Mouse (Mus musculus): Measurements from ENCODE around the gene Dock2. TPM values are rescaled to one million over a fixed set of nuclear protein-coding genes. Genes with fewer than 3 reads are reported as not detected.
"Not testable (repeated sequence)": the region's sequence is repeated elsewhere in the genome, so short reads cannot be mapped to it uniquely, and the experiment has no call there.

Gene Dock2
- polyA plus RNA-seq, 1 experiment from 2014 or later, result 1.1 TPM

DNA sequence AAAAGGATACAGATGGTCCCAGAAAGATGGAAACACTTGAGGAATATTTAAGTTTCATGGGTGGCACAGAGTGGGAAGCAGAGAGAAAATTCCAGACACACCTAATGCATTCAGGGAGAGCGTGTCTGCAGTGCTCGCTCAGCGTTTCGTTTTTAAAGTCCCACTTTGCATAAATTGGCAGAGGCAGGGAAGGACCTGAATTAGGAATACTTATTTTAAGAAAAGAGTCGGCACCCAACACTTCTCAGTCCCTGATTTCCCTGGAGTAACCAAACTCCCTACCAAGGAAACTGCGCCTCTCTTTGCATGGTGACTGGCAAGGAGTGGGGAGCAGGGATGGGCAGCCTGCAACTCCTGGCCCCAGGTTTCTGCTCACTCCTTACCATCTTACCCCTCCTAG, 546.8 kb downstream of the Dock2 start:
- H3K9ac ChIP-seq (ENCODE audit: low read depth, low read length), result no peak overlapping the region
- ATAC-seq (ENCODE audit: low FRiP score, low TSS enrichment), result no peak
- 86% methylated on average over 6 of the region's 6 CpGs for WGBS
- no peaks in the 10 kb centered on the region for H3K9me3 ChIP-seq (ENCODE audit: control insufficient read depth, low read length)
- no peak overlapping the region for H3K4me3 ChIP-seq (ENCODE audit: low read length)
- H3K4me1 ChIP-seq (ENCODE audit: control insufficient read depth, insufficient read depth, low read length), result no peaks in the 10 kb centered on the region
- H3K36me3 ChIP-seq (ENCODE audit: control insufficient read depth, insufficient read depth, low read length), result no peaks in the 10 kb centered on the region
- no peak overlapping the region for H3K4me2 ChIP-seq (replicated peaks; ENCODE audit: low read depth, low read length)
- no peaks in the 10 kb centered on the region for H3K27me3 ChIP-seq (ENCODE audit: control insufficient read depth, insufficient read depth, low read length)
- H3K27ac ChIP-seq (ENCODE audit: low read depth, low read length), result no peak overlapping the region

DNA sequence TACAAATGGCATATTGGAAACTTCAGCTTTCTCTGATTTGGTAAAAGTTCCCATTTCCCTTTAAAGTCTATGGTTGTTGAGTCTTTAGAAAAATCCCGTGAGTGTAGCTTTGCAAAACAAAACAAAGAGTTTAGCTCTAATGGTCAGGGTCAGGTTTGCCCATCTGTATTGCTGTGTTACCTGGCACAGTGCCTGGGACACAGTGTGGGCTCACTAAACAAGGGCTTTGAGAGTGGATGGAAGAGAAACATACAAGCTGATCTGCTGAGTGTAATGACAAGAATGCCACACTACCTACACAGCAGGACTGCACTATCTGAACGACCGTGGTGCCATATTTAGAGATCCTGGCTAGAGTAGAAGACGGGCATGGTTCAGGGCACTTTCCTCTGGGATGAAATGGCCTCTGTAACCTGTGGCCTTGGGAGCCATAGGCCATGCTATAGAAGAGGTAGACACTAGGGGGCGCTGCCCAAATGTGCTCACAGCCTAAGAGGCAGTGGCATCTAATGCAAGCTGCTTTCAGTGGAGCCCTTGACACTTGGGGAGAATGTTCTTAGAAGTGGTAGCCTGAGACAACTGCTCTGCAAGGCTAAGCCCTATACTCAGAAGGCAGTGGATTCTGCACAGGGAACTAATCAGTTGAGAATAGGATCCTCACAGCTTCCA, 547.5 kb downstream of the Dock2 start:
- no peak overlapping the region for H3K9ac ChIP-seq (ENCODE audit: low read depth, low read length)
- H3K27ac ChIP-seq (ENCODE audit: low read depth, low read length), result no peak overlapping the region
- no peak overlapping the region for H3K4me2 ChIP-seq (replicated peaks; ENCODE audit: low read depth, low read length)
- no peaks in the 10 kb centered on the region; the same call in 1 of the 2 replicates for H3K27me3 ChIP-seq (ENCODE audit: control insufficient read depth, insufficient read depth, low read length)
- 55% methylated on average over 5 of the region's 5 CpGs for WGBS
- H3K9me3 ChIP-seq (ENCODE audit: control insufficient read depth, low read length), result no peaks in the 10 kb centered on the region
- H3K4me3 ChIP-seq (ENCODE audit: low read length), result no peak overlapping the region
- no peaks in the 10 kb centered on the region for H3K36me3 ChIP-seq (ENCODE audit: control insufficient read depth, insufficient read depth, low read length)
- ATAC-seq (ENCODE audit: low FRiP score, low TSS enrichment), result no peak
- no peaks in the 10 kb centered on the region for H3K4me1 ChIP-seq (ENCODE audit: control insufficient read depth, insufficient read depth, low read length)

DNA sequence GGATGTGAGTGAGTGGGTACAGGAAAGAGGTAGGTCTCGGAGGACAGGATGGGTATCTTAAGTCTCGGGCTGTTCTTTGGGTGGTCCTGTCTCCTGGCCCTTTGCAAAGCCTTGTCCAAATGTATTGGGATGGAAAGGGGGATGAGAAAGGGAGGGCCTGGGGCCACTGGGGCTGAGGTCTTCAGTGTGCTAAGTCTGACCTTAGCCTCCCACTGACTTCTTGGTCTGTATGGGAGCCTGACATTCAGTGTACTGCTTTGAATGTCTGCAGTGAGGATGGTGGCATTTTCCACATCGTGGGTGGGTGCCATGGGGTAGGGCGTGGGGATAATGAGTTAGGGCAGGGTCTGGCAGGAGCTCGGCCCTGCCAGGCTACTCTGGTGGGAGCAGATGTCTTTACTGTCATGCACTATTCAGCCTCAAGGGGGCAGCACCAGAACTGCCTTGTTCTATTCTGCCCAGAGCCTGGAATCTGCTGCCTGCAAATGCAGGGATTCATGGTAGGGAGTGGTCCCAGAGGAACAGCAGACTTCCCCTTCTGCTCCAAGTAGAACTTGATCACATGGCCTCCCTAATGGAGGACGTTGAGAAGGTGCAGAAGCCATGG, 554.8 kb downstream of the Dock2 start:
- WGBS, result 40% methylated on average over 6 of the region's 6 CpGs

GRCm38 (mm10) chr11:34227180-34227579, 556.5 kb downstream of the Dock2 start:
- H3K36me3 ChIP-seq (ENCODE audit: control insufficient read depth, insufficient read depth, low read length), result no peaks in the 10 kb centered on the region
- ATAC-seq (ENCODE audit: low FRiP score, low TSS enrichment), result no peak
- H3K27ac ChIP-seq (ENCODE audit: low read depth, low read length), result no peak overlapping the region
- H3K27me3 ChIP-seq (ENCODE audit: control insufficient read depth, insufficient read depth, low read length), result no peaks in the 10 kb centered on the region; the same call in 1 of the 2 replicates
- 82% methylated on average over 1 of the region's 1 CpGs for WGBS
- H3K9me3 ChIP-seq (ENCODE audit: control insufficient read depth, low read length), result no peaks in the 10 kb centered on the region
- H3K4me2 ChIP-seq (replicated peaks; ENCODE audit: low read depth, low read length), result no peak overlapping the region
- no peak overlapping the region for H3K4me3 ChIP-seq (ENCODE audit: low read length)
- no peaks in the 10 kb centered on the region for H3K4me1 ChIP-seq (ENCODE audit: control insufficient read depth, insufficient read depth, low read length)
- no peak overlapping the region for H3K9ac ChIP-seq (ENCODE audit: low read depth, low read length)

More for the DNA sequence above, 554.8 kb downstream of the Dock2 start:
- H3K9ac ChIP-seq (ENCODE audit: low read depth, low read length), result no peak overlapping the region
- no peaks in the 10 kb centered on the region for H3K4me1 ChIP-seq (ENCODE audit: control insufficient read depth, insufficient read depth, low read length)
- no peaks in the 10 kb centered on the region; the same call in 1 of the 2 replicates for H3K27me3 ChIP-seq (ENCODE audit: control insufficient read depth, insufficient read depth, low read length)
- no peaks in the 10 kb centered on the region for H3K36me3 ChIP-seq (ENCODE audit: control insufficient read depth, insufficient read depth, low read length)
- no peak overlapping the region for H3K4me3 ChIP-seq (ENCODE audit: low read length)
- H3K4me2 ChIP-seq (replicated peaks; ENCODE audit: low read depth, low read length), result no peak overlapping the region
- H3K27ac ChIP-seq (ENCODE audit: low read depth, low read length), result no peak overlapping the region
- H3K9me3 ChIP-seq (ENCODE audit: control insufficient read depth, low read length), result no peaks in the 10 kb centered on the region
- ATAC-seq (ENCODE audit: low FRiP score, low TSS enrichment), result 0 out of 2 replicates have a peak, but pooled peaks have one; percentile 58

- 84% methylated on average over 4 of the region's 4 CpGs for WGBS
- ATAC-seq (ENCODE audit: low FRiP score, low TSS enrichment); H3K4me1 ChIP-seq (ENCODE audit: control insufficient read depth, insufficient read depth, low read length); H3K27ac ChIP-seq (ENCODE audit: low read depth, low read length); H3K9me3 ChIP-seq (ENCODE audit: control insufficient read depth, low read length); H3K27me3 ChIP-seq (ENCODE audit: control insufficient read depth, insufficient read depth, low read length); H3K4me2 ChIP-seq (replicated peaks; ENCODE audit: low read depth, low read length); H3K9ac ChIP-seq (ENCODE audit: low read depth, low read length); H3K4me3 ChIP-seq (ENCODE audit: low read length); H3K36me3 ChIP-seq (ENCODE audit: control insufficient read depth, insufficient read depth, low read length): not testable (repeated sequence)
Measured at GRCm38 (mm10) chr11:34220596-34220995, 563.1 kb downstream of the Dock2 start.

DNA sequence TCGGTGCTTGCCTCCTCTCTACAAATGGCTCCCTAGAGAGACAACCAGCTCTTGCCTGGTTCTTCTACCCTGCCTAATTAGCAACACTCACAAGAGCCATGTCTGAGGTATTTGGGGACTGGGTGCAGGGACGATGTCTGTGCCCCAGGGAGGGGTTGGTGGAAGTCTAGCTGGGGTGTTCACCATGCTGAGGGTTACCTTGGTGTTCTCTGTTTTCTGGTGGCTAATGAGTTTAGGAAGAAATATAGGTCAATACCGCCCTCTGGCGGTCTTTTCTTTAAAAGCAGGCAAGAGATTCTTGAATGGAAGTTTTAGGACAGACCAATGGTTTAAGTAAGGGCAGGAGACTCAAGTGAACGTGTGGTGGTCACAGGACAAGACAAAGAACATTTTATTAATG, 570.8 kb downstream of the Dock2 start:
- Histone ChIP-seq H3K9me3 (ENCODE audit: control insufficient read depth, low read length) (no peaks in the 10 kb centered on the region), H3K9ac (ENCODE audit: low read depth, low read length) (no peak overlapping the region), H3K4me2 (replicated peaks; ENCODE audit: low read depth, low read length) (no peak overlapping the region), H3K4me1 (ENCODE audit: control insufficient read depth, insufficient read depth, low read length) (no peaks in the 10 kb centered on the region), H3K27me3 (ENCODE audit: control insufficient read depth, insufficient read depth, low read length) (no peaks in the 10 kb centered on the region), H3K4me3 (ENCODE audit: low read length) (no peak overlapping the region), H3K36me3 (ENCODE audit: control insufficient read depth, insufficient read depth, low read length) (no peaks in the 10 kb centered on the region), H3K27ac (ENCODE audit: low read depth, low read length) (no peak overlapping the region)
- ATAC-seq (ENCODE audit: low FRiP score, low TSS enrichment), result 0 out of 2 replicates have a peak, but pooled peaks have one; percentile 46
- 24% methylated on average over 5 of the region's 5 CpGs for WGBS

- H3K9ac ChIP-seq (ENCODE audit: low read depth, low read length), result no peak within 1 kb of the TSS
- 75% methylated on average over 10 of the region's 10 CpGs for WGBS
- no peak for ATAC-seq (ENCODE audit: low FRiP score, low TSS enrichment)
- H3K4me3 ChIP-seq (ENCODE audit: low read length), result no peak within 1 kb of the TSS
- no peaks in the 10 kb centered on the region for H3K4me1 ChIP-seq (ENCODE audit: control insufficient read depth, insufficient read depth, low read length)
- no peaks in the 10 kb centered on the region for H3K27me3 ChIP-seq (ENCODE audit: control insufficient read depth, insufficient read depth, low read length)
- H3K4me2 ChIP-seq (replicated peaks; ENCODE audit: low read depth, low read length), result no peak within 1 kb of the TSS
- no peaks in the 10 kb centered on the region for H3K9me3 ChIP-seq (ENCODE audit: control insufficient read depth, low read length)
- no peaks in the 10 kb centered on the region for H3K36me3 ChIP-seq (ENCODE audit: control insufficient read depth, insufficient read depth, low read length)
- no peak within 1 kb of the TSS for H3K27ac ChIP-seq (ENCODE audit: low read depth, low read length)
Measured at GRCm38 (mm10) chr11:34207989-34208388, 575.7 kb downstream of the Dock2 start, which contains the start of gene Foxi1. Gene Foxi1, minus strand, starts transcription at chr11:34208089.

DNA sequence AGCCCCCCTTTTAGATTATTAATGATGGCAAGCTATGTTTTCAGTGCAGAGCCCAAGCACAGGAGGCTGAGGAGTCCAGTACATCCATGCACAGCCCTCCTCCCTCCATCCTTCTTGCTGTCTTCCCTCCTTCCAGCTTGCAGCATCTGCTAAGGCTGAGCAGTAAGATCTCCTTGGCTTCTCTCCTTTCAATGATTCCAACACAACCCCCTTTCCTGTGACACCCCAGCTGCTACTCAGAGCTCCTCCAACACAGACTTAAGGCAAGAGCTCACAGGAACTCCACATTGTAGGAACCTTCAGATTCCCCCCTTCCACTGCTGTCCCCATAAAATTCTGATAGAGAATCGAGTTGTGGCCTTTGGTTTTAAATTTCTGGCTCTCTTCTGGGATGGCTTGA, 580.9 kb downstream of the Dock2 start:
- H3K9me3 ChIP-seq (ENCODE audit: control insufficient read depth, low read length), result no peaks in the 10 kb centered on the region
- no peak overlapping the region for H3K4me3 ChIP-seq (ENCODE audit: low read length)
- H3K27me3 ChIP-seq (ENCODE audit: control insufficient read depth, insufficient read depth, low read length), result no peaks in the 10 kb centered on the region
- H3K36me3 ChIP-seq (ENCODE audit: control insufficient read depth, insufficient read depth, low read length), result no peaks in the 10 kb centered on the region
- H3K4me1 ChIP-seq (ENCODE audit: control insufficient read depth, insufficient read depth, low read length), result no peaks in the 10 kb centered on the region
- WGBS, result 26% methylated on average over 1 of the region's 1 CpGs
- no peak overlapping the region for H3K4me2 ChIP-seq (replicated peaks; ENCODE audit: low read depth, low read length)
- H3K9ac ChIP-seq (ENCODE audit: low read depth, low read length), result no peak overlapping the region
- ATAC-seq (ENCODE audit: low FRiP score, low TSS enrichment), result no peak
- no peak overlapping the region for H3K27ac ChIP-seq (ENCODE audit: low read depth, low read length)

DNA sequence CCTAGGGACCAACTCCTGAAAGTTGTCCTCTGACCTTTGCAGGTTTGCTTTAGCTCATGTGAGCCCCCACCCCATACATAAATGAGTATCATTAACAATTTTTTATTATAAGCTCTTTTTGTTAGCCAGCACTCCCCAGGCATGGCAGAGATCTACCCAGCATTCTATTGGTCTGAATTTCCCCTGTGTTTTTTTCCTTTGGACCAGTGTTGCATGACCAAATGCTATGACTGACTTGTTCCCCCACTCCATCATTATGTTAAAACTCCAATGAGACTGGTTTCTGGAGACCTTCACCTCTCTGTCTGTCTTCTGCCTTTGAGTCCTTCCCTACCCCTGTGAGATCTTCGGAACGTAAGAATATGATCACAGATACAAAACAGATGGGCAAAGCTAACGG, 588.5 kb downstream of the Dock2 start:
- Histone ChIP-seq H3K4me3 (ENCODE audit: low read length) (no peak overlapping the region), H3K4me2 (replicated peaks; ENCODE audit: low read depth, low read length) (no peak overlapping the region), H3K36me3 (ENCODE audit: control insufficient read depth, insufficient read depth, low read length) (no peaks in the 10 kb centered on the region), H3K27me3 (ENCODE audit: control insufficient read depth, insufficient read depth, low read length) (no peaks in the 10 kb centered on the region), H3K9ac (ENCODE audit: low read depth, low read length) (no peak overlapping the region), H3K27ac (ENCODE audit: low read depth, low read length) (no peak overlapping the region), H3K4me1 (ENCODE audit: control insufficient read depth, insufficient read depth, low read length) (no peaks in the 10 kb centered on the region), H3K9me3 (ENCODE audit: control insufficient read depth, low read length) (no peaks in the 10 kb centered on the region)
- 97% methylated on average over 3 of the region's 3 CpGs for WGBS
- no peak for ATAC-seq (ENCODE audit: low FRiP score, low TSS enrichment)
